Mouse (Mus musculus): ENCODE measurements at regions not wholly inside any gene's neighbourhood (a gene's known extent, or its start where the extent isn't known, plus 50 kb on each side); places are given as distances from the start of the nearest gene placed in this dataset.

DNA sequence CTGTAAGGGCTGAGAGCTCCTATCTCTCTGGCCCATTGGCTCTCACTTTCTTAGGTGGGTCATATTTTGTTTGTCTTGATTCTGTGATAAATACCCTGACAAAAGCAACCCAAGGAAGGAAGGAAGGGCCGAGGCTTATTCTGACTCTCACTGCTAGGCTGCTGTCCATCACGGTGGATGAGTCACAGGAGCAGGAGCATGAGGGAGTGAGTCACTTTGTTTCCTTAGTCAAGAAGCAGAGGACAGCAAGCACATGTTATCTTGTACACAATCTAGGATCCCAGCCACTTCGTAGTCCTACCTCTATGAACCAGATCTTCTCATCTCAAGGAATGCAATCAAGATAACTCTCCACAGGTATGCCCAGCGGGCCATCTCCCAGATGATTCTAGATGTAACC lies 69.9 kb downstream of the Atp6v1g3 start:
- DNase-seq (ENCODE audit: low spot score in 2 of 2), result no peak

DNA sequence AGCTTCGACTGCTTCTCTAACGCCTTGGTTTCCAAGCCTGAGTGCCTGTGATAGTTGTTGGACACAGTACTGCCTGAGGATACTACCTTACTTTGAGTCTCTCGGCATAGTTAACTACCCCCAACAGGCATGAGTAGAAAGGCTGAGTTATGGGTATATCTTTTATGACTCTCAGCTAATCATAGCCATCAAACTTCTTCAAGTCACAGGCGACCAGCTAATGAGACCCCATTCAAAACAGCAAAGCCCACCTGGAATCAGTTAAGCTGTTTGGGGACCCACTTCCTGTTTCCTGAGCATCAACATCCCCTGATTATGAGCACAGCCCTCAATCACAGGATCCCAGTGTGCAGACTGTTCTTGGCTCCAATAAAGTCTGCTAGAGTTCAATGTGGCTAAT lies 71.4 kb downstream of the Atp6v1g3 start:
- no peak for DNase-seq (ENCODE audit: low spot score in 2 of 2)

DNA sequence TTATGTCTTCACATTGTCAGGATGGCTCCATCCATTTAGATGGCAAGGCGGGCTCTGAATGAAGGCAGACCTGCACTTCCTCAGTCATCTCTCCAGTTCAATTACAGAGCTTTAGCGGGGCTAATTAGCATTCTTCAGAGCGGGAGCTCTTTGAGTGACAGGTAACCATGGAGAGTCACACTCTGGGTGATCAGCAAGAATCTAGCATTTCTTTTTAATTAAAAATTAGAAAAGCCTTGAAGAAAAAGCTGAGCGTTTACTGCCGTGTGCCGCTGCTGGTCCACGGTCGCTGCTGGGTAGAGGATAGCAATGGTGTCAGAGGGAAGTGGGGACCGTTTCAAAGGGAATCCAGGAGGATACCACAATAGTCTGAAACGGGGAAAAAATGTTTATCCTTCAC lies 72.5 kb downstream of the Atp6v1g3 start:
- DNase-seq (ENCODE audit: low spot score in 2 of 2), result peak in 1 of 2 experiments; percentile 3

DNA sequence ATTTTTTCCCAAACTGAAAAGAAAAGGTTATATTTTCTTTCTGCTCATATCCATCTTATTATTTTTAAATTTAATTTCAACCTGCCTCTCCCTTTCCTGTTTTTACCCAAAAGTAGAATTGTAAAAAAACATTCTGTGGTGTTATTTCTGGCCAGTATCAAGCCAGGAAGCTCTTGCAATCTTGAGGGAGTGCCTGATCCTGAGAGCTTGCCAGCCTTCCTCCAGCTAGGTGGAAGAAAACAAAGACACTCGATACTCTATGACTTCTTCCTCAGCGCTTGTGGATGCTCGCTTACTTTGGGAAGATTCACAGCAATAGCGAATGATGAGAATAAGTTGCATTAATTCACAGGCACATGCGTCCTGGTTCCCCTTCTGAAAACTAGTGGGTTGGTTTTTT lies 73.4 kb downstream of the Atp6v1g3 start:
- DNase-seq (ENCODE audit: low spot score in 2 of 2), result no peak

DNA sequence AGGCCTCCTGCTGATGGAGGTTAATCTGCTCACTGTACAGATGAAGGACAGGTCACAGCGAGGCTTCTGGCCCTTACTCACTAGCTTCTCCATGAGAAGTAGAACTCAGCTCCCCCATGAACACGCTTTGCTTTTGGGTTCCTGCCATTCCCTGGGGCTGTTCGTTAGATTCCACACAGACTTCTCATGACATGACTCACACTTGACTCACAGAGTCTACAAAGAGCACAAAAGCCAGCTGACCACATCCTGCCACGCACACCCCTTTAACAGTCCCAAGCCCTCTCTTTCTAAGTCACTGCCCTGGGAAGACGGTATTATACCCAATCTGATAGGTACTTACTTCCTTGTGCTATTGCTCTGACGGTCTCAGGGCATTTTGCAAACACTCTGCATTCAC lies 74.9 kb downstream of the Atp6v1g3 start:
- no peak for DNase-seq (ENCODE audit: low spot score in 2 of 2)

DNA sequence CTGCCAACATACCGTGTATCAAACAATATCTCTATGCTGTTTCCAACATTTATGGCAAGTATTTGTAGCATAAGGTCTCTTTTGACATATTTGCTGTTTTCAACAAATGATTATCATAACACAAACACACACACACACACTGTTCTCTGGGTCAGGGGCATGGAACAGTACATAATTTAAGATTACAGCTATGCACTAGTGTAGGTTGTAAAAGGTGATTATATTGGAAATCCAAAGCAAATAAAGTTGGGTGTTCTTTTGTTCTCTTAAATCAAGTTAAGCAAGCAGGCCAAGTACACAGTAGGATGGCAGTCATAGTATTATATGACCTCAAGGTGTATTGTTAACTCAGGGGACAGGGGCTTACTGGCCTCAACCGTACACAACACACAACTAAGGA lies 75.6 kb downstream of the Atp6v1g3 start:
- DNase-seq (ENCODE audit: low spot score in 2 of 2), result no peak

DNA sequence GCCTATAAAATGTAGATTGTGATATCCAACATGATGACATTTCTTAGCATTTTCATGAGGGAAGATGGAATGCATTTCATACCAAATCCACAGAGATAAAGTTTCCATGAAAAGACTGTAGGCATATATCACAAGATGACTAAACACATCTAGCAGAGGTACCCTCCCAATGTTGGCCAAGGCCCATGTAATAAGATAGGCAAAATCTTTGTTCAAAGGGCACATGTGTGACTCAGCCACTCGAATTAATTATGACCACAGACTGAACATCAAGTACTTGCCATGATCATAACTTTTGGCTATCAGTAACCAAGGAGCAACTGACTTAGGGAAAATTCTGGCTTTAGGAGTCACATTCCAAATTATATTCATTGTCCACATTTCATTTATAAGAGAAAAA lies 82.9 kb downstream of the Atp6v1g3 start:
- no peak for DNase-seq (ENCODE audit: low spot score in 2 of 2)

DNA sequence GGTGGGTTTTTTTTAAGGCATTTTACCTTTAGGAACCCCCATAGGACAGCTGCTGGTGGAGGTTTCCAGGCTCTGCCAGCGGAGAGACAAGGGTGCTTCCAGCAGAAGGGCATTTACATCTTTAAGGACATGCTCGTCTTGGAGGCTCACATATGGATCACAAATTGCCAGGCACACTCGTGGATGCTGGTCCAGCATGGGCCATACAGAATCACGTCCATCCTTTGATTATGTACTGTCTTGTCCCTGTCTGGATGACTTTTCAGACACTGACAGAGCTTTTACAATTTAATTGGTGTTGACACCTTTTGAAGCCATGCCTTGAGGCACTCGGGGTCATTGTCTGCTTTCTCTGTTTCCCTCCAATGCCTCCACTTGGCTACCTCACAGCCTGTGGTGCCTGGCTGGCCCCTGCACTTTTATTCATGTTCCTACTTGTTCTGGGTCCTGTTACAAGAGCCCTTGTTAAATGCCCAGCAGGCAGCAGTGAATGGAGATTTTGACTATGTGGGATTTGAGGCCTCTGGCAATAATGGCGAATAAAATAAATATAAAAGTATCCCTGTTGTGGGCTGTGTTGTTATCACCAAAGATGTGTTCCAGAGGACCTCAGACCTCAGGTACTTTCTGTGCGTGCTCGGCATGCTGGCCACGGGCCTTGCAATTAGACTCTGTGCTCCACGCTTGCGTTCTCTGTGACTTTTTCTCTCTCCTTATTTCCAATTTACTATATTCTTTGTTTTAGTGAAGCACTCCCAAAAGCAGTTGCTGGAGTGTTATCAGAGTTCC lies 89.3 kb downstream of the Atp6v1g3 start:
- DNase-seq (ENCODE audit: low spot score in 2 of 2), result no peak

DNA sequence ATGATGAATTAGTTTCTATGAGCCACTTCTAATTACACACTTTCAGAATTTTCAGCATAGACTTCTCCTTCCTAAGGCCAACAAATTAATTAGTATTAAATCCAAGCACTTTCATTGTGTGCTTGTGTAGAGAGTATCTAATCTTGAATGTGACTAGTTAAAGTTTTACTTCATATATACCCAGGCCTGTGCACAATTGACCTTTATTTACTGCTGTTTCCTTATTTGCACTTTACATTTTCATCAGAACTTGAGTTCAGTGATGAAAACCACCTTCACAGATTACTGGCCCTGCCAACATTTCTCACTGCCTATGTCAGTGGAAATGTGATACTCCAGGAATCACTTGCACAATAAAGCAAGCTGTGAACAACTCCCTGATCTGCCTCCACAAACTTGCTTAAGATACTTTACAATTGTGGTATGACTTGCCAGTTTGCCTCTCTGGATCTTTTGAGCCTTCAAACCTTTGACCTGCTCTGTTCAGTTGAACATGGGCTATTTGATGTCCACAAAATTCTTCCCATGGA lies 96.5 kb downstream of the Atp6v1g3 start:
- no peak for DNase-seq (ENCODE audit: low spot score in 2 of 2)

DNA sequence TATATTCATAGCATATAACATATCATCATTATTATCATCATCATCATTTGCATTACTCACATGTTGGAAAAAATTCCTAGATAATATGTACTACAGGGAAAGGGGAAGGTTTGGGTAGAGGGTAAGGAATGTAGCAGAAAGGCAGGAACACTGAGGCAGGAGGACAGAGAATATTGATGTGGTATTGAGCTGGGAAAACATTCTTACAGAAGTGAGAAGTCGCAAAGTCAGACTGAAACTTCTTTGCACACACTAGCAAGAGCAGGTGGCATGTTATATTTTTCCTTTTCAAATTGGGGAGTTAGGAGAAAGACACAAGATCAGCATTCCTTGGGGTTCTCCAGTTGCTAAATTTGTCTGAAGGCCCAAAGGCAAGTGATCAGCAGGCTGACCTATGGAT lies 97.9 kb downstream of the Atp6v1g3 start:
- no peak for DNase-seq (ENCODE audit: low spot score in 2 of 2)

DNA sequence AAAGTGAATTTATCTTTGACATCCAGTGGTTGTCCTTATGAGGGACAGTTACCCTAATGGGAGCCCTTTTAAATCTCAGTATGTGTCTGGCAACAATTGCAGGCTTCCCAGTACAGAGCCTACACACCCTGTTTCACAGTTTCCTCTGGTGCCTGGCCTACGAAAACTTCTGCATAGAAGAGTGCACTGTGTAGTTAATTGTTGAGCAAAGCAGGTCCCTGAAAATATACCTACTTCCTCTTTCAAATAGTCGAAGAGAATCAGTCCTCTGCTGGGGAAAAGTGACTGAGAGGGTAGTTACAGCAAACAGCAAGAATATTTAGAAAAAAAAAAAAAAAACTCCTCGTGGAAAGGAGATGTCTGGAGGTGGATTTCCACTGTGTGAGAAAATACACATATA lies 110.6 kb downstream of the Atp6v1g3 start:
- DNase-seq (ENCODE audit: low spot score in 2 of 2), result no peak

DNA sequence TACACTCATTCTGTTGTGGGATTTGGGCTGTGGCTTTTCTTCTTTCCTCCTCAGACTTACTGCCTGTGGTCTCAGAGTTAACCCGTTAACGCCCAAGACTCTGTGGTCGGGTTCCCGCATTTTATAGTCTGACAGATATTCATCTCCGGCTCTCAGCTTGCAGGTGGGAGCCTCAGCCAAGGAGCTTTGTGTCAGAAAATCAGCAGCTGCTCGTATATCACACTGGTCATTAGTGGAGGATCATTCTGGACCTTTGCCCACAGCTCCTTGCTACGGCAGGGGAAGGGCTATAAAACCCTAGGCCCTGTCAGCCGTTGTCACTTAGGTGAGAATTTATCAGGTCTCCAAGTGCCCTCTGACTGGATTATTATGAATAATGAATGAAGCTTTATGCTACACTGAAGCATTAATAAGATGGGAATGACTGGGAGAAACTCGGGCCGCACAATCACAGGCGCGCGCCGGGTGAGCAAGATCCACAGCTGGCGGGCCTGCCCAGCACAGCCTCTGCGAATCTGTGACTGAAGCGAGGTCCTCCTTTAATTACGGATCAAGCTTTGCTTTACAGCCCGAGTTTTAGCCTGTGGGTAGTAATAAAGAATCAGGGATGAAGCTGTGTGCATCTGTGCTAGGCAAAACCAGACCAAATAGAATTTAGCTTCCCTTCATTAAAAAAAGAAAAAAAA lies 111.8 kb downstream of the Atp6v1g3 start:
- DNase-seq (ENCODE audit: low spot score in 2 of 2), result no peak

DNA sequence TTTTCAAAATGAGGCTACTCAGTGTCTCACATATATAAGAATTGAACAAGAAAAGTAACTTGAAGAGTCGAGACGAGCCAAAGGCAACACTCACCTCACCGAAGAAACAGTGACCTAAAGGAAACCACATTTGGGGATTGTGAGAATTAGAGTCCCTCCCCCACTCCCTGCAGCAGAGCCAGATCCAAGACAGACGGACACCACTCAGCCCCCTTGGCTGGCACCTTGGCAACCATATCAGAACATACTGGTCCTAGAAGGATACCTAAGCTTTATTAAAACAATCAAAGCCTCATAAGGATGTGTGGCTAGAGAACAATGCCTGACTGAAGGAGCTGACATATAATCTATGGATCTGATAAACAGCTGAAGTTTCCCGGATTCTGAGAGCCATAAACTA lies 112.5 kb downstream of the Atp6v1g3 start:
- DNase-seq (ENCODE audit: low spot score in 2 of 2), result no peak

DNA sequence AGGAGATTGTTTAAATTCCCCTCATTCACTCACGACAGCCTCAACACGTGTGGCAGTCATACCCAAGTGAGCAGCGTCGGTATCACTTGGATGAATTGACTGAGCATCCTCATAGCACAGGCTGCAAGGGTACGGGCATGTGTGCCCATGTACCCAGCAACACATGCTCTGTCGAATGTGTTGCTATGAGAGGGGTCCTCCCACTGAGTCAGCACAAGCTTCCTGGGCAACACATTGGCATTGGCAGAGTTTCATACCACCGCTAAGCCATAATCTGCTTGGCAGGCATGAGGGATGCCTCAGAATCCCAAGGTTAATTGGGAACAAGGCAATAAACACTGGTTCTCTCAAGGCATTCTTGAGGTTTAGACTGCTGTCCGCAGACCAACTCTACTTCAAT lies 115.1 kb downstream of the Atp6v1g3 start:
- DNase-seq (ENCODE audit: low spot score in 2 of 2), result no peak

DNA sequence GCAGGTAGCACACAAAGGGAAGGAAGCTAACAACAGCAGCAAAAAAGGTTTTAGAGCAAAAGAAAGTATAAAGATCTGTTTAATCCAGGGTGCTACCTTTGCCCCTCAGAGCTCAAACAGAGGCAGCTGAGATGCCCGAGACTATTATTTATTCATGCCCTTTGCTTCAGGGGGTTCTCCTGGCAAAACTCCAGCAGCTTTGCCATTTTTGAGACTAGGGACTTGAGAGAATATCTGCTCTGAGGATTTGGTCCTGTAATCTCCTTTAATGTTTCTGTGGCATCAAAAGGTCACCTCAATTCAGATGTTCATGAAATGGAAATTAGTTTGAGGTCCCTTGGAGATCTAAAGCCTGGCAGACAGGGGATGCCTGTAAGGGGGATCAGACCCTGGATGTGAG lies 116.1 kb downstream of the Atp6v1g3 start:
- no peak for DNase-seq (ENCODE audit: low spot score in 2 of 2)

DNA sequence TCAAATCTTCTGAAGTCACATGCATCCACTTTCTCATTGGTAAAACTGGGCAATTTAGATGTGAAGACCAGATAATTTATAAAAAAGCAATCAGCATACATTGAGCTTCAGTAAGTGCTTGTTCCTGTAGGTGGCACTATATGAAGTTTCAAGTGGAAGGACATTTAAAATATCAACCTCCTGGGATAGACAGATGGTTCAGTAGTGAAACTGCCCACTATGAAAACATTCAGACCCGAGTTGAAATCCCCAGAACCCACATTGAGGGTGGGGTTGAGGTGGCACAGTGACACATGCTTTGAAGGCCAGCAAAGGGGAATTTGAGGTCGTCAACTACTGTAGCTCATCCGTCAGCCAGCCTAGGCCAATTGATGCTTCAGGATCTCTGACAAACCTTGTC lies 145.1 kb downstream of the Atp6v1g3 start:
- no peak for DNase-seq (ENCODE audit: low spot score in 2 of 2)

DNA sequence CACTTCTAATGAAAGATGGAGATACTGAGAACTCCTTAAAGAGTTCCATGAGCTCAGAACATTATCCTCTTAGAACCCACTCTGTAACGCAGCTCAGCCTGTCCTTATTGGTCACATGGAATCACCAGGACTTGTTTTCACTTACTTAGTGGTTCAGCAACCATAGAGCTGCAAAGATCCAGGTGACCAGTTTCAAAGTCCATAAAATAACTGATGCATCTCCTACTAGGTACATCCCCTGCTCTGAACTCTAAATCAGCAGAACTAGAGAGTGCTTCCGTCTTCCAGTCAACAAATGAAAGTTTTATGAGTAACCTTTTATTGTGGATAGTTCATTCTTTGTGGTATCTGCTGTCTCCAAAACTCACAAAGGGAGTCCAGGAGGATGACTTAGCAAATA lies 153.9 kb downstream of the Atp6v1g3 start:
- no peak for DNase-seq (ENCODE audit: low spot score in 2 of 2)

All from left cerebral cortex, adult 18-20 months (tissue).